Mouse (Mus musculus) liver, embryonic 11.5 days (tissue): ENCODE measurements around the gene Gm6034. TPM values are rescaled to one million over a fixed set of nuclear protein-coding genes. Genes with fewer than 3 reads are reported as not detected.
"Not testable (repeated sequence)": the region's sequence is repeated elsewhere in the genome, so short reads cannot be mapped to it uniquely, and the experiment has no call there.

Experiments
- ATAC-seq: fragments of 200-750 bp; cut with Nextera tagmentation; replicated peaks from 2 replicates; pipeline ENCODE4 v1.8.0; 2017; ENCODE audit warnings: moderate number of reproducible peaks, mild to moderate bottlenecking, moderate TSS enrichment, moderate library complexity; ENCODE audit not compliant: low FRiP score
- DNase-seq: peaks from one replicate; pipeline ENCODE4 v3.0.0-alpha.2; 2017; ENCODE audit warnings: low spot score
- H3K27ac ChIP-seq: fragments of 300-500 bp; sonication (generic); 2 replicates; pipeline ENCODE4 v1.5.1; 2014; ENCODE audit warnings: mild to moderate bottlenecking, low read depth, low read length, control low read depth
- H3K27me3 ChIP-seq: fragments of 300-500 bp; sonication (generic); replicated peaks from 2 replicates; pipeline ENCODE4 v1.6.1; 2014; ENCODE audit warnings: low read length, mixed read lengths; ENCODE audit not compliant: control insufficient read depth, insufficient read depth
- H3K36me3 ChIP-seq: fragments of 300-500 bp; sonication (generic); 2 replicates; pipeline ENCODE4 v1.6.1; 2014; ENCODE audit warnings: mild to moderate bottlenecking, low read length, moderate library complexity, mixed read lengths; ENCODE audit not compliant: control insufficient read depth, insufficient read depth
- H3K4me1 ChIP-seq: fragments of 300-500 bp; sonication (generic); replicated peaks from 2 replicates; pipeline ENCODE4 v1.6.1; 2014; ENCODE audit warnings: low read length, mixed read lengths; ENCODE audit not compliant: control insufficient read depth, insufficient read depth
- H3K4me2 ChIP-seq: fragments of 300-500 bp; sonication (generic); 2 replicates; pipeline ENCODE4 v1.6.1; 2014; ENCODE audit warnings: mild to moderate bottlenecking, control low read depth, moderate library complexity
- H3K4me3 ChIP-seq: fragments of 300-500 bp; sonication (generic); 2 replicates; pipeline ENCODE4 v1.5.1; 2014; ENCODE audit warnings: low read depth, low read length, control low read depth
- H3K9ac ChIP-seq: fragments of 300-500 bp; sonication (generic); 2 replicates; pipeline ENCODE4 v1.6.1; 2014; ENCODE audit warnings: low read depth, low read length, control low read depth
- H3K9me3 ChIP-seq: fragments of 300-500 bp; sonication (generic); 2 replicates; pipeline ENCODE4 v1.6.1; 2016; ENCODE audit warnings: low read length, inconsistent platforms, mixed read lengths; ENCODE audit not compliant: control insufficient read depth
- WGBS: fragments of 180-500 bp; shearing (Covaris S2); extraction: QIAGEN DNeasy Blood & Tissue Kit; methylation state at CpG from one replicate; pipeline ENCODE4 v1.1.7; 2014; 5-methylcytosine and 5-hydroxymethylcytosine counted together
- polyA plus RNA-seq: library from polyadenylated mRNA; unstranded; fragments of >200 nt; fragmentation: Nextera tagmentation; extraction: Ambion mirVana; gene quantifications from 2 replicates; pipeline ENCODE4 v1.2.1, GENCODE M21; 2014

The Gm6034 gene
- polyA plus RNA-seq, 1 experiment from 2014 or later = not detected

DNA sequence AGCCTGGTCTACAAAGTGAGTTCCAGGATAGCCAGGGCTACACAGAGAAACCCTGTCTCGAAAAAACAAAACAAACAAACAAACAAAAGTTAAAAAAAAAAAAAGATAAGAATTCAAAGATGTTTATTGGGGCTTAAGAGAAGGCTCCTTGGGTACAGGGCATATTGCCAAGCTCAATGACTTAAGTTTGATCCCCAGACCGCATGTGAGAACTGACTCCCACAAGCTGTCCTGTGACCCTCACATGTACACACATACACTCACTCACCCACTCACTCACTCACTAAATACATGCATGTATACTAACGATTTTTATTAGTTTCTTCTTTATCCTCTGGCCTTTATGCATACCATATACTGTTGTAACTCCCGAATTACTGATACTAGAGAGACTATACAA, 42.4 kb upstream of the Gm6034 start:
- H3K4me1 ChIP-seq = peaks cover 29% of the 10 kb centered on the region
- H3K27ac ChIP-seq = peak overlapping the region; percentile 13; the same call in 1 of the 2 replicates
- 84% methylated on average over 4 of the region's 4 CpGs for WGBS
- H3K9me3 ChIP-seq = peaks cover 10% of the 10 kb centered on the region
- H3K9ac ChIP-seq = no peak overlapping the region
- H3K27me3 ChIP-seq = no peaks in the 10 kb centered on the region
- no peak overlapping the region for H3K4me3 ChIP-seq
- peaks cover 4% of the 10 kb centered on the region for H3K36me3 ChIP-seq
- no peak overlapping the region for H3K4me2 ChIP-seq
- no peak for DNase-seq
- ATAC-seq = no peak

DNA sequence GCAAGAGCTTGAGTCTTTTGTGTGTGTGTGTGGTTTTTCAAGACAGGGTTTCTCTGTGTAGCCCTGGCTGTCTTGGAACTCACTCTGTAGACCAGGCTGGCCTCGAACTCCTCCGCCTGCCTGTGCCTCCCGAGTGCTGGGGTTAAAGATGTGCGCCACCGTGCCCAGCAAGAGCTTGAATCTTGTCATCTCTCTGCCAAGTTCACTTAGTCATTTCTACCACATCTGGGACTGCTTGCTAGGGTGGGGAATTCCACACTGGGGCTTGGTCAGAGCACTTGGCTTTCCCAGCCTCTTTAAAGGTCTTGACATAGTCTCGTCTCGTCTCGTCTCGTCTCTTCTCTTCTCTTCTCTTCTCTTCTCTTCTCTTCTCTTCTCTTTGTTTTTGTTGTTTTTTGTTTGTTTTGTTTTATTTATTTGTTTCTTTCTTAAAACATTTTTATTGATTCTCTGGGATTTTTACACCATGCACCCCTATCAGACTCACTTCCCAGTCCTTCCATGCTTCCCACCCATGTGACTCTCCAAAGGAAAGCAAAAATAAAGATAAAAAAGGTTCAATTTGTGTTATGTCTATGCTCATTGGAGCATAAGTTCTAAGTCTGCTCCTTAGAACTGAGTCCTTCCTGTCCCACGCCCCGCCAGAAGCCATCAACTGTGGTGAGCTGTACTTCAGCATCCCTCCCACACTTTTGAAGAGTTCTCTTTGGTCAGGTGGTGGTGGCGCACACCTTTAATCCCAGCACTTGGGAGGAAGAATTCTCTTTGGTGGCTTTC, 41.5 kb upstream of the Gm6034 start:
- Histone ChIP-seq H3K4me1 (peaks cover 26% of the 10 kb centered on the region), H3K27ac (peak overlapping the region; percentile 82), H3K36me3 (peaks cover 6% of the 10 kb centered on the region), H3K9me3 (peaks cover 10% of the 10 kb centered on the region), H3K4me2 (0 out of 2 replicates have a peak overlapping the region, but pooled peaks have one; percentile 3), H3K4me3 (no peak overlapping the region), H3K27me3 (no peaks in the 10 kb centered on the region), H3K9ac (no peak overlapping the region)
- peak; percentile 32; the same call in 1 of the 2 replicates for ATAC-seq
- DNase-seq = no peak
- 88% methylated on average over 12 of the region's 12 CpGs for WGBS

DNA sequence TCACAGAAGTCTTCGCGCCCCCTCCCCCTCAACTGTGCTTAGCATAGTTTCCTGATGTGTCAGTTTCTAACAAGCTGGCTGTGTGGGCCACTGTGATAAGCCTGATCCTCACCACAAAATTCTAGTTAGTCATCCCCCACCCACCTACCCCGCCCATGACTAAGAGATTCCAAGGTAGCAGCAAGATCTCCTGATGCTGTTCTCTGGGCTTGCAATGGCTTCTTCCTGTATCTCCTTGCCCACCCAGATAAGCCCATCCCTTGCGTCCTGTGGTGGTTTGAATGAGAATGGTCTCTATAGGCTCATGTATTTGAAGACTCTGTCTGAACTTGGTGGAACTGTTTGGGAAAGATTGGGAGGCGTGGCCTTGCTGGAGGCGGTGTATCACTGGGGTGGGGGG, 40.8 kb upstream of the Gm6034 start:
- H3K36me3 ChIP-seq = peaks cover 10% of the 10 kb centered on the region

DNA sequence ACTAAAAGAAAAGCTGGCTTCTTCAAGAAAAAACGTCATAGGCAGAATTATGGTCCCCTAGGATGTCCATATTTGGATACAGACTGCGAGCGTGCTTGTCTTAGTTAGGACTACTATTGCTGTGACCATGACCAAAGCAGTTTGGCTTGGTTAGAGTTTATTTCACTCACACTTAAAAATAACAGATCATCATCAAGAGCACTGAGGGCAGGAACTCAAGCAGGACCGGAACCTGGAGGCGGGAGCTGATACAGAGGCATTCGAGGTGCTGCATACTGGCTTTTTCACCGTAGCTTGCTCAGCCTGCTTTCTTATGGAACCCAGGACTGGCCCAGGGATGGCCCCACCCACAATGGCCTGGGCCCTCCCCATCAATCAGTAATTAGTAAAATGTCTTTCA, 39.4 kb upstream of the Gm6034 start:
- H3K4me1 ChIP-seq = peaks cover 13% of the 10 kb centered on the region
- no peak overlapping the region for H3K4me3 ChIP-seq
- H3K4me2 ChIP-seq = no peak overlapping the region
- H3K9ac ChIP-seq = no peak overlapping the region
- no peak overlapping the region for H3K27ac ChIP-seq
- DNase-seq = no peak
- WGBS = 96% methylated on average over 7 of the region's 7 CpGs
- peaks cover 14% of the 10 kb centered on the region for H3K9me3 ChIP-seq
- H3K27me3 ChIP-seq = no peaks in the 10 kb centered on the region
- H3K36me3 ChIP-seq = peaks cover 10% of the 10 kb centered on the region
- ATAC-seq = no peak

More for the DNA sequence above, 40.8 kb upstream of the Gm6034 start:
- Histone ChIP-seq H3K4me1 (peaks cover 26% of the 10 kb centered on the region), H3K9me3 (peaks cover 14% of the 10 kb centered on the region), H3K27ac (peak overlapping the region; percentile 82), H3K4me2 (no peak overlapping the region), H3K4me3 (no peak overlapping the region), H3K27me3 (no peaks in the 10 kb centered on the region), H3K9ac (no peak overlapping the region)
- DNase-seq = no peak
- ATAC-seq = peak; percentile 82
- WGBS = 65% methylated on average over 6 of the region's 6 CpGs

DNA sequence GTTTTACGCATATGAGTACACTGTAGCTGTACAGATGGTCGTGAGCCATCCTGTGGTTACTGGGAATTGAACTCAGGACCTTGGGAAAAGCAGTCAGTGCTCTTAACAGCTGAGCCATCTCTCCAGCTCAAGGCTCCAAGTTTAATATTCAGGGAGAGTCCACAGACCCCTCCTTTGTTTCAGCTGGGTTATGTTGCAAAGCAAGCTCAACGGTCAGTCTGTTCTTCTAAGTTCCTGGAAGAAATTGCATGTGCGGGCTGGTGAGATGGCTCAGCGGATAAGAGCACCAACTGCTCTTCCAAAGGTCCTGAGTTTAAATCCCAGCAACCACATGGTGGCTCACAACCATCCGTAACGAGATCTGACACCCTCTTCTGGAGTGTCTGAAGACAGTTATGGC, 38.4 kb upstream of the Gm6034 start:
- DNase-seq, ATAC-seq, H3K4me3 ChIP-seq, H3K4me2 ChIP-seq, H3K27me3 ChIP-seq, H3K27ac ChIP-seq, H3K9ac ChIP-seq: not testable (repeated sequence)
- Histone ChIP-seq H3K36me3 (peaks cover 10% of the 10 kb centered on the region), H3K9me3 (peaks cover 14% of the 10 kb centered on the region), H3K4me1 (peaks cover 10% of the 10 kb centered on the region; the same call in 1 of the 2 replicates)
- WGBS = 92% methylated on average over 7 of the region's 7 CpGs

DNA sequence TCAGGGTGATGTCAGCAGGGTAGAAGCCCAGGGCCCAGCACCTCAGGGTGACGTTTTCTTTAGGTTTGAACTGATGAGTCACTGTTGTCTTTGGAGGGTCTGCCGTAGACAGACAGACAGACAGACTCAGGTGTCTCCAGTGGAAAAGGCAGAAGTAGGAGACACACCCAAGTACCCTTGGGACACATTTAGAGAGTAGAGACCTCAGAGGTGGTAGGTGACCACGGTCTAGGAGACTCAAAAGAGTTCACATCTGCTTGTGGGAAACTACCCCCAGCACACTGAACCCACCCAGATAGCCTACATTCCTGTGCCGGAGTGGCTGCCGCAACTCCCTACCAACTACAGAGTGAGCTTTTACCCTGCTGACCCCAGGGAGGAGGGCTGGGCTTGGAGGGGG, 27.8 kb upstream of the Gm6034 start:
- H3K4me2 ChIP-seq = no peak overlapping the region
- H3K27ac ChIP-seq = no peak overlapping the region
- DNase-seq (no peak), ATAC-seq (no peak)
- 90% methylated on average over 5 of the region's 5 CpGs for WGBS
- H3K9me3 ChIP-seq = no peaks in the 10 kb centered on the region
- H3K4me1 ChIP-seq = no peaks in the 10 kb centered on the region; the same call in 1 of the 2 replicates
- H3K36me3 ChIP-seq = peaks cover 9% of the 10 kb centered on the region
- no peak overlapping the region for H3K4me3 ChIP-seq
- H3K9ac ChIP-seq = no peak overlapping the region
- no peaks in the 10 kb centered on the region for H3K27me3 ChIP-seq

DNA sequence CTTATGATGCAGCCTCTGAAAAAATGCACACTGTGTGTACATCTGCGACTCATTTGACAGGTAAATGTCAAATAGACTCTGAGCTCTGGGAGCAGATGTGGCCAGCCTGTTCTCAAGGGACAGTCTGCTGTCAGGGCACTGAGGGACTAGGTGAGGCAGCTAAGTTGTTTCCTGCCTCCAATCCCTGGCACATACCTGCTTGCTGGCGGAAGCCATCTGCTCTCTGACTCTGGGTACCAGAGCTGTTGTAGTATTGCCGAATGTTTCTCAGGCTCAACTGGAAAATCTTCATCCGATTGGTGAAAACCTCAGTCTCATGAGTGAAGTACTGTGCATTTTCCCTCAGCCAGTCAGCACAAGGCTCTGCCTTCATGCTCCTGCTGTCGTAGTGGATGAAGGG, 25.7 kb upstream of the Gm6034 start:
- DNase-seq (no peak), ATAC-seq (no peak)
- no peak overlapping the region for H3K9ac ChIP-seq
- H3K27me3 ChIP-seq = no peaks in the 10 kb centered on the region
- peaks cover 9% of the 10 kb centered on the region for H3K36me3 ChIP-seq
- no peak overlapping the region for H3K4me3 ChIP-seq
- H3K4me2 ChIP-seq = no peak overlapping the region
- peaks cover 5% of the 10 kb centered on the region; the same call in 1 of the 2 replicates for H3K9me3 ChIP-seq
- whole genome bisulfite sequencing = 87% methylated on average over 5 of the region's 5 CpGs
- H3K4me1 ChIP-seq = peaks cover 4% of the 10 kb centered on the region; the same call in 1 of the 2 replicates
- no peak overlapping the region for H3K27ac ChIP-seq

DNA sequence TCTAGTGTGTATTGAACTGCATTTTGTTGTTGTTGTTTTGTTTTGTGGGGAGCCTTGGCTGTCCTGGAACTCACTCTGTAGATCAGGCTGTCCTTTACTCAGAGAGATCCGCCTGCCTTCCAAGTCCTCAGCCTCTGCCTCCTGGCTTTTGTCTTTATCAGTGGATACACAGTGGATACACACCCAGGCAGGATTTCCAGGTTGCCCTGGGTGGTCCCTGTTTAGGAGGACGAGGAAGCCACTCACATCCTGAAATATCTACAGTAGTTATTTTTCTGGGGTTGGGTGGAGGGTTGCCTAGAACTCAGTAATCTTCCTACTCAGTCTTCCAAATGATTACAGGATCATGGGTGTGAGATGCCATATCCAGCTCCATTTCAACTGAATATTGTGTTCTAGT, 23.8 kb upstream of the Gm6034 start:
- no peaks in the 10 kb centered on the region for H3K27me3 ChIP-seq
- H3K4me2 ChIP-seq = peak overlapping the region; percentile 64
- 0 out of 2 replicates have a peak overlapping the region, but pooled peaks have one; percentile 6 for H3K4me3 ChIP-seq
- DNase-seq (no peak), ATAC-seq (no peak)
- WGBS = 51% methylated on average over 2 of the region's 2 CpGs
- H3K36me3 ChIP-seq = peaks cover 9% of the 10 kb centered on the region
- H3K27ac ChIP-seq = peak overlapping the region; percentile 23; the same call in 1 of the 2 replicates
- H3K4me1 ChIP-seq = peaks cover 11% of the 10 kb centered on the region
- peaks cover 5% of the 10 kb centered on the region; the same call in 1 of the 2 replicates for H3K9me3 ChIP-seq
- H3K9ac ChIP-seq = no peak overlapping the region
